Mouse (Mus musculus): Measurements from ENCODE around the gene Islr. TPM values are rescaled to one million over a fixed set of nuclear protein-coding genes. Genes with fewer than 3 reads are reported as not detected.

The Islr gene
- polyA plus RNA-seq, 1 experiment from 2014 or later = 109 TPM

DNA sequence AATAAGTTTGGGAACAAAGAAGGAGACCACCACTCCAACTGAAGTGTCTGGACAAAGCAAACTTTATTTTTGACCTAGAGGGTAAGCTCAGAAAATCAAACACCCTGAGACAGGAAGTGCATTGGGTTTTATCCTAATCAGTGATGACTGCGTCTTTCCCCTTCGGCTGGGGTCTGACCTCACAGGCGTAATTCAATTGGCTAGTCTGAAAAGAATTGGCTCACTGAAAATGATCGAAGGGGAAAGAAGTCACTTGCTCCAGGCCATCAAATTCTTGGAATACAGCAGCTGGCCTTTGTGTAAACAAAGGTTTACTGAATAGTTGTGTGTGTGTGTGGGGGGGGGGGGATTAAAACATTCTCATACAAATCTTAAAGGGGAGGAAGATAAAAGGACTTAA is 78.3 kb downstream of the Islr start:
- 41% methylated on average over 4 of the region's 4 CpGs for WGBS
- ATAC-seq (ENCODE audit: insufficient number of reproducible peaks, insufficient read depth, low FRiP score, low TSS enrichment, low read depth) = no peak

DNA sequence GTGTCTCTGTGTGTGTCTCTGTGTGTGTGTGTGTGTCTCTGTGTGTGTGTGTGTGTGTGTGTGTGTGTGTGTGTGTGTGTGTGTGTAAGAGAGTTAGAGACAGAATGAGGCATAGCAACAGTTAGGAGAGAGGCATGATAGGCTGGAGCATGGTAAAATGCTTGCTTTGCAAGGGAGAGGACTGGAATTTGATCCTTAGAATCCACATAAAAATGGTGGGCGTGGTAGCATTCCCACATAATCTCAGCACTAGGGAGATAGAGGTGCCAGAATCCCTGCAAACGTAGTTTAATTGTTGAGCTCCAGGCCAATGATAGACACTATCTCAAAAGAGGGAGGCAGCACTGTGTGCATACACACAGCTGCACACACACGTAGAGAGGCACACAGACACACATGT is 79.0 kb downstream of the Islr start:
- Histone ChIP-seq H3K9me3 (no peaks in the 10 kb centered on the region), H3K36me3 (no peaks in the 10 kb centered on the region), H3K4me3 (replicated peaks) (no peak overlapping the region), H3K27me3 (peaks cover 6% of the 10 kb centered on the region), H3K4me1 (replicated peaks) (peaks cover 79% of the 10 kb centered on the region), H3K9ac (replicated peaks) (peak overlapping the region; percentile 23; the same call in 1 of the 2 replicates), H3K27ac (peak overlapping the region; percentile 75), H3K4me2 (no peak overlapping the region)
- 31% methylated on average over 3 of the region's 3 CpGs for WGBS
- no peak for ATAC-seq (ENCODE audit: insufficient number of reproducible peaks, insufficient read depth, low FRiP score, low TSS enrichment, low read depth)

More for the DNA sequence above, 78.3 kb downstream of the Islr start:
- Histone ChIP-seq H3K27ac (no peak overlapping the region), H3K4me1 (replicated peaks) (peaks cover 82% of the 10 kb centered on the region), H3K4me2 (no peak overlapping the region), H3K36me3 (no peaks in the 10 kb centered on the region), H3K4me3 (replicated peaks) (no peak overlapping the region), H3K27me3 (peaks cover 6% of the 10 kb centered on the region), H3K9ac (replicated peaks) (no peak overlapping the region), H3K9me3 (no peaks in the 10 kb centered on the region)

DNA sequence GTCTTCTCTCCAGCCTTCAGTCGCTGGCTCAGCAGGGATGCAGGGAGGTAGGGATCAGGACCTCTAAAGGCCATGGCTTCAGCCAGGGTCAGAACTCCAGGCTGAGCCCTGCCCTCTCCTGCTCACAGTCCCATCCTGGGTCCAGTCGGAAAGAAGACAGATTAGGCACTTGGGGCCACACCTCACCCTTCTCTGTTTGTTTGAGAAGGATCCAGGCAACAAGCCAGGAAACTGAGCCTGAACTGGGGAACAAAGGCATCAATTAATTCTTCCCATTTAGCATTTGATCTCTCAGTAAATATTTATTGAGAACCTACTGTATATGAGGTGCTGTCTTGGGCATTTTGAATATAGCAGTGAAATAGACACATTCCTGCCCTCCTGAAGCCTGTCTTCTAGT is 85.4 kb downstream of the Islr start, which contains the start of gene Ccdc33:
Gene Ccdc33, minus strand, starts transcription at position 153 of the 400 bp plus-strand sequence.
- WGBS = 12% methylated on average over 2 of the region's 2 CpGs
- Histone ChIP-seq H3K36me3 (no peaks in the 10 kb centered on the region), H3K9me3 (no peaks in the 10 kb centered on the region), H3K27me3 (peaks cover 13% of the 10 kb centered on the region; the same call in 1 of the 2 replicates), H3K9ac (replicated peaks) (no peak within 1 kb of the TSS), H3K4me3 (replicated peaks) (no peak within 1 kb of the TSS), H3K4me1 (replicated peaks) (peaks cover 56% of the 10 kb centered on the region), H3K27ac (no peak within 1 kb of the TSS), H3K4me2 (no peak within 1 kb of the TSS)
- ATAC-seq (ENCODE audit: insufficient number of reproducible peaks, insufficient read depth, low FRiP score, low TSS enrichment, low read depth) = no peak

DNA sequence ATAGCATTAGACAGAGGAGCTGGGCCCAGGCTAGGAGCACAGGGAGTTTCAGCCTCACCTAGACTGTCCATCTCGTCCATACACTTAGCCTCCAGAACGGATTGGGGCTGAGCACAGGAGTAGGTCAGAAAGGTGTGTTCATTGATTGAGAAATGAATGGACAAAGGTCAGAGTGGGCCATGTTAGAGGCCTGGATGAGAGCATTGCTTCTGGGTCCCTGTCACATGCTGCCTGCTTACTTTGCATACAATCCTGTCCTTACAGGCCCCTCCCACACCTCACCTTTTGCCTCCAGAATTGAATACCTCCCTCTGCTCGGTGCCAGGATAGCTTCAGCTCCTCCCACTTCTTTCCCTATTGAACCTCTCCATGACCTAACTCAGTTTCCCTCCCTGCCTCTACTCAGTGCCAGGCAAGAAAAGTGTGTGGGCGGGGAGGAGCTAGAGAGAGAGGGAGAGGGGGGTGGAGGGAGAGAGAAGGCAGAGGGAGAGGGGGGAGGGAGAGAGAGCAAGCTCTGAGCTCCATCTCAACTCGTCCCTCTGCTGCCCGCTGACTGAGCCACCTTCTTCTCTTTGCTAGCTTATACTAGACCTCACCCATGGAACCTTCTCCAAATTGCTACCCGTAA is 88.0 kb downstream of the Islr start:
- Histone ChIP-seq H3K4me2 (peak overlapping the region; percentile 4; the same call in 1 of the 2 replicates), H3K36me3 (no peaks in the 10 kb centered on the region), H3K27ac (peak overlapping the region; percentile 93), H3K27me3 (peaks cover 10% of the 10 kb centered on the region; the same call in 1 of the 2 replicates), H3K4me1 (replicated peaks) (peaks cover 69% of the 10 kb centered on the region), H3K9me3 (no peaks in the 10 kb centered on the region), H3K9ac (replicated peaks) (no peak overlapping the region), H3K4me3 (replicated peaks) (no peak overlapping the region)
- no peak for ATAC-seq (ENCODE audit: insufficient number of reproducible peaks, insufficient read depth, low FRiP score, low TSS enrichment, low read depth)
- WGBS = 36% methylated on average over 7 of the region's 7 CpGs

DNA sequence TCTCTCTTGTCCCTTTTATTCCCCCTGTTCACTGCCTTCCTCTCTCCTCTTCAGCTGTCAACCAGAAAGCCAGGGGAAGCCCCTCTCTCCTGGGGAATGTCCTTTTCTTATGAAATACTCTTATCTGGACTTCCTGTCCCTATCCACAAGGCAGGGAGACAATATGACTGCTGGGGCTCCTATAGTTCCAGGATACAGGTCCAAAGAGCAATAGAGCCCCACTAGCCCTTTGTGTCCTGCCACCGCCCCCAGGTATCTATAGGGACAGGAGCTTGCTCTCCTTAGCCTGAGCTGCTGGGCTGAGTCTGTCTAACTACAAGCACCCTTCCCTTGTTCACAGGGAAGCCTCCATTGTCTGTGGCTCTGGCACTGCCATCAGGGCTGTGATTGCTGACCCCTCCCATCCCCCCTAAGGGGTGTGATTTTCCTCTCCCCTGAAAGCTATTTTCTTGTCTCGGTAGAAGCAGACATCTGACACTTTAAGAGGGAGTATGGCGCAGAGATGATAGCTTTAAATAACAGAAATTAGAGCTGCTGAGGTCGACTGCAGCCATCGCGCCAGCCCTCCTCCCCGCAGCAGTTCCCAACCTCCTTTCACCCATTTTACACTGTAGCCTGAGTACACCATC is 88.7 kb downstream of the Islr start:
- no peaks in the 10 kb centered on the region for H3K36me3 ChIP-seq
- peak overlapping the region; percentile 93 for H3K27ac ChIP-seq
- H3K9ac ChIP-seq (replicated peaks) = no peak overlapping the region
- 25% methylated on average over 7 of the region's 7 CpGs for whole genome bisulfite sequencing
- peaks cover 74% of the 10 kb centered on the region for H3K4me1 ChIP-seq (replicated peaks)
- H3K27me3 ChIP-seq = peaks cover 13% of the 10 kb centered on the region
- H3K9me3 ChIP-seq = no peaks in the 10 kb centered on the region
- H3K4me3 ChIP-seq (replicated peaks) = no peak overlapping the region
- peak overlapping the region; percentile 4; the same call in 1 of the 2 replicates for H3K4me2 ChIP-seq
- ATAC-seq (ENCODE audit: insufficient number of reproducible peaks, insufficient read depth, low FRiP score, low TSS enrichment, low read depth) = no peak

DNA sequence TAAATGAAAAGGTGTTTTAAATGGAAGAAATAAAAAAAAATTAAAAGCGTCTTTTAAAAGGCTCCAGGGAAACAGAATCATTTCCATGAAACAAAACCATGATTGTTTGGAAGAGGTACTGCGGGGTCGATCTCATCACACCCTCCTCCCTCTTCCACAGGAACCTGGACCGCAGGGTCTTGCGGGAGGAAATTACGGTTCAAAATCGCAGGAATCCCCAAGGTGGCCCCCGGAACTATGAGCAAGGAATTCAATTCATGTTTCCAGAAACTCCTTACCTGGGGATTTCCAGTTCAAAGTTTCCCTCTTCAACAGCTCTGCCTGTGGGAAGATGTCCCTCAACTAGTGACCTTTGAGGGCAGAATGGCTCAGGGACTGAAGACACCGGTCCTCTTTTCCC is 90.1 kb downstream of the Islr start:
- Histone ChIP-seq H3K4me3 (replicated peaks) (no peak overlapping the region), H3K4me1 (replicated peaks) (peaks cover 72% of the 10 kb centered on the region), H3K27ac (peak overlapping the region; percentile 93), H3K36me3 (no peaks in the 10 kb centered on the region), H3K27me3 (peaks cover 14% of the 10 kb centered on the region), H3K9me3 (no peaks in the 10 kb centered on the region), H3K4me2 (peak overlapping the region; percentile 51), H3K9ac (replicated peaks) (no peak overlapping the region)
- WGBS = under 1% methylated on average over 9 of the region's 9 CpGs
- no peak for ATAC-seq (ENCODE audit: insufficient number of reproducible peaks, insufficient read depth, low FRiP score, low TSS enrichment, low read depth)

DNA sequence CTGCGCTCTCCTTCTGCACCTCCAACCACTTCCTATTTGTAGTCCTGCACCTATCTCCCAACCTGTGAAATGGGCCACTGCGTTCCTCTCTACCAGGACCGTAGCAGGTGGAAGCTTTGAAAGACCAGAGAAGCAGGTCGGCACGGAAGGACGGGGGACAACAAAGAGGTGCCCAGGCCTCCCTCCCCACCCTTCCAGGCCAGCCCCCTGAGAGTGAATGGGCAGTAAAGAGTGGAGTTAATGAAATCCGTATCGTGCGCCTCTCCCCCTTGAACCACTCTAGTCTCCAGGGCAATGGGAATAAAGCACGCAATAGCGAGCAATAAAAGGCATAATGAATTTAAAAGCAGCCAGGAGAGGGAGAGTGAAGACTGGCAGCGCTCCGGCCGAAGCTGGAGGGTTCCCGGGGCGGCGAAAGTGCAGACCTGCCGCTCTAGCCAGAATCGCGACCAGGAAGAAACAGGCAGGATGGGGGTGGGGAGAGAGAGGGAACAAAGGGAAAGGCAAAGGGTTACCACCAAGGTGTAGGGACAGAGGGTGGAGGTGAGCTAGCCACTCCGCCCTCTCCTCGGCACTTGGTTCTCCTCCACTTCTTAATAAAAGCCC is 90.7 kb downstream of the Islr start:
- peak; percentile 69 for ATAC-seq (ENCODE audit: insufficient number of reproducible peaks, insufficient read depth, low FRiP score, low TSS enrichment, low read depth)
- peak overlapping the region; percentile 47; the same call in 1 of the 2 replicates for H3K9ac ChIP-seq (replicated peaks)
- peak overlapping the region; percentile 51 for H3K4me2 ChIP-seq
- no peaks in the 10 kb centered on the region for H3K36me3 ChIP-seq
- H3K4me3 ChIP-seq (replicated peaks) = peak overlapping the region; percentile 16
- H3K27ac ChIP-seq = peak overlapping the region; percentile 93
- no peaks in the 10 kb centered on the region for H3K9me3 ChIP-seq
- 2% methylated on average over 22 of the region's 22 CpGs for WGBS
- H3K4me1 ChIP-seq (replicated peaks) = peaks cover 68% of the 10 kb centered on the region
- peaks cover 14% of the 10 kb centered on the region for H3K27me3 ChIP-seq

DNA sequence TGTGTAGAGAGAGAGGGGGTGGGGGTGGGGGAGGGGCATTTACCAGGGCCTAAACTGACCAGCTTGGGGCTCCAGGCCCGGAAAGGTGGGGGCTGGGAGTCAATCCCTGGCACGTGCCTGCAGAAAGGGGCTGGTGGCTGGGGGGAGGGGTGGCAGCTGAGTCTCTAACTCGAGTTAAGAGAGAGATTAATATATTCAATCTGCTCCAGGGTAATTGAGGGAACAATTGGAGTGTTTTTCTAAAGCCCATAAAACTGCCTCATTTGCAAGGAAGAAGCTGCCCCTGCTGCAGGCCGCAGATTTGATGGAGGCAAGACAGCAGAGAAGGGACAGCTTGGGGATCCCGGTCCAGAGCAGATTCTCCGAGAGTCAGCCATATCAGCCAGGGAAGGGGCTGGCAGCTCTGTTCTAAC is 91.2 kb downstream of the Islr start:
- H3K27me3 ChIP-seq = peaks cover 14% of the 10 kb centered on the region
- 3% methylated on average over 6 of the region's 6 CpGs for WGBS
- no peaks in the 10 kb centered on the region for H3K36me3 ChIP-seq
- H3K27ac ChIP-seq = peak overlapping the region; percentile 93
- no peak; the same call in 1 of the 2 replicates for ATAC-seq (ENCODE audit: insufficient number of reproducible peaks, insufficient read depth, low FRiP score, low TSS enrichment, low read depth)
- peak overlapping the region; percentile 16; the same call in 1 of the 2 replicates for H3K4me3 ChIP-seq (replicated peaks)
- no peak overlapping the region for H3K9ac ChIP-seq (replicated peaks)
- peak overlapping the region; percentile 51 for H3K4me2 ChIP-seq
- no peaks in the 10 kb centered on the region for H3K9me3 ChIP-seq
- peaks cover 64% of the 10 kb centered on the region for H3K4me1 ChIP-seq (replicated peaks)

DNA sequence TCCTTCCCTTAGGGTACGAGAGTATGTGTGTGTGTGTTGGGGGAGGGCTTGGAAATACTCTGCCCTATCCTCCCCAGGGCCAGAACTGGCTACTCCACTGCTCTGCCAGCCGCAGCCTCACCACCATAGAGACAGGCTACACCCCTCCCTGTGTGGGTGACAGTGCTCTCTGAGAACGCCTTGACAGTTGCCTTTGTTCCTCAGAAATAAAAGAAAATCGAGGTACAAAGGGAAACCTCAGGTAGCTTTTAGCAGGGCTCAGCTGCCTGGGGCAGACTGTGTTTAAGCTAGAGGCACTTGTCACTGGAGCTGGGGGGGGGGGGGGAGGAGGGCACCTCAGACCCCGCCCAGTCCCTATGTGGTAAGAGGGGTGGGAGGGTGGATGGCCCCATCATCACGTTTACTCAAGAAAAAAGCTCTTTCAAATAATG is 91.8 kb downstream of the Islr start:
- Histone ChIP-seq H3K4me1 (replicated peaks) (peaks cover 64% of the 10 kb centered on the region), H3K27me3 (peaks cover 14% of the 10 kb centered on the region), H3K4me2 (peak overlapping the region; percentile 51), H3K27ac (peak overlapping the region; percentile 93), H3K36me3 (no peaks in the 10 kb centered on the region), H3K4me3 (replicated peaks) (no peak overlapping the region), H3K9me3 (no peaks in the 10 kb centered on the region), H3K9ac (replicated peaks) (peak overlapping the region; percentile 27; the same call in 1 of the 2 replicates)
- 5% methylated on average over 6 of the region's 6 CpGs for WGBS
- no peak for ATAC-seq (ENCODE audit: insufficient number of reproducible peaks, insufficient read depth, low FRiP score, low TSS enrichment, low read depth)

DNA sequence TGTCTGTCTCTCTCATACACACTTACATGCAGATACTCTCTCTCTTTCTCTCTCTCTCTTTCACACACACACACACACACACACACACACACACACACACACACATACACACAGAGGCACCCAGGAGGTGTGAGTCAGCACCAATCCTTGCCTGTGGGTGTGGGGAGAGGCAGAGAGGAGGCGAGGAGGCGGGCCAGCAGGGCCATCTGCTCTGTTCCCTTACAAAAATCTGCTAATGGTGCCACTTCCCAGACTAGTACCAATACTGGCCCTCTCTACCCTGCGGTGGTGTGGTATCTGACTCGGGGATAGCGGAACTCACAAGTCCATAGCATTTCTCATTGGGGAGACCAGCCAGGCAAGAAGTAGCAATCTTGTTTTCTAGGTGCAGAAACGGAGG is 92.7 kb downstream of the Islr start:
- ATAC-seq (ENCODE audit: insufficient number of reproducible peaks, insufficient read depth, low FRiP score, low TSS enrichment, low read depth) = no peak
- H3K4me2 ChIP-seq = no peak overlapping the region
- no peak overlapping the region for H3K9ac ChIP-seq (replicated peaks)
- peak overlapping the region; percentile 93 for H3K27ac ChIP-seq
- H3K27me3 ChIP-seq = peaks cover 6% of the 10 kb centered on the region
- H3K4me3 ChIP-seq (replicated peaks) = no peak overlapping the region
- H3K4me1 ChIP-seq (replicated peaks) = peaks cover 59% of the 10 kb centered on the region
- 46% methylated on average over 6 of the region's 6 CpGs for WGBS
- H3K9me3 ChIP-seq = no peaks in the 10 kb centered on the region
- H3K36me3 ChIP-seq = no peaks in the 10 kb centered on the region

DNA sequence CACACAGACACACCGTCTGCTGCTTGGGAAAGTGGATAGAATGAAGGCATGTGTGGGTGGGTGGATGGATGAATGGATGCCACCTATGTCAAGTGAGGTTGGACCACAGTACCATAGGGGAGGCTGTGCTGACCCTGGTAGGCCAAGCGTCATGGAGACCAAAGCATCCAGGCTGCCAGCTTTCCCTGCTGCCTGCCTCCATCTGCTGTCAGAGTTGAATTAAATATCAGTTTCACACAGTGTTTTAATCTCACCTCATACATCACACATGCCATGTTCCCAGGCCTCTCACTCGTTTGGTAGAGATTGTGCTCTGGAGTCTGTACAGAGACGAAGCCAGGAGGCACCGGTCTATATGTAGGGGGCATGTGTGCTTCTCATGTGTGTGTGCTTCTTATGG is 93.3 kb downstream of the Islr start:
- no peak for ATAC-seq (ENCODE audit: insufficient number of reproducible peaks, insufficient read depth, low FRiP score, low TSS enrichment, low read depth)

More for the DNA sequence above, 93.3 kb downstream of the Islr start:
- Histone ChIP-seq H3K27ac (0 out of 2 replicates have a peak overlapping the region, but pooled peaks have one; percentile 12), H3K9me3 (no peaks in the 10 kb centered on the region), H3K4me3 (replicated peaks) (no peak overlapping the region), H3K4me2 (no peak overlapping the region), H3K36me3 (no peaks in the 10 kb centered on the region), H3K9ac (replicated peaks) (no peak overlapping the region), H3K4me1 (replicated peaks) (peaks cover 57% of the 10 kb centered on the region), H3K27me3 (peaks cover 4% of the 10 kb centered on the region)
- 65% methylated on average over 5 of the region's 5 CpGs for WGBS

Measured in limb, embryonic 12.5 days (tissue).